Mouse (Mus musculus) adrenal gland, postnatal 36 days (tissue): ENCODE results near the gene Mfap2. TPM values are rescaled to one million over a fixed set of nuclear protein-coding genes. Genes with fewer than 3 reads are reported as not detected.

Source experiments
- DNase-seq, 2 experiments: peaks; one replicate each; pipeline ENCODE4 v3.0.0; 2021; ENCODE audit warnings: mixed read lengths in 1 of 2
- total RNA-seq, 2 experiments: library from RNA; stranded (reverse); gene quantifications; 2 replicates each; pipeline ENCODE4 v1.2.3; 2021

Mfap2 gene
- total RNA-seq, 2 experiments from 2014 or later, result 8.4 to 10.5 TPM

GRCm38 (mm10) chr4:141024992-141025391 is 14.8 kb downstream of the Mfap2 start:
- no peak for DNase-seq

DNA sequence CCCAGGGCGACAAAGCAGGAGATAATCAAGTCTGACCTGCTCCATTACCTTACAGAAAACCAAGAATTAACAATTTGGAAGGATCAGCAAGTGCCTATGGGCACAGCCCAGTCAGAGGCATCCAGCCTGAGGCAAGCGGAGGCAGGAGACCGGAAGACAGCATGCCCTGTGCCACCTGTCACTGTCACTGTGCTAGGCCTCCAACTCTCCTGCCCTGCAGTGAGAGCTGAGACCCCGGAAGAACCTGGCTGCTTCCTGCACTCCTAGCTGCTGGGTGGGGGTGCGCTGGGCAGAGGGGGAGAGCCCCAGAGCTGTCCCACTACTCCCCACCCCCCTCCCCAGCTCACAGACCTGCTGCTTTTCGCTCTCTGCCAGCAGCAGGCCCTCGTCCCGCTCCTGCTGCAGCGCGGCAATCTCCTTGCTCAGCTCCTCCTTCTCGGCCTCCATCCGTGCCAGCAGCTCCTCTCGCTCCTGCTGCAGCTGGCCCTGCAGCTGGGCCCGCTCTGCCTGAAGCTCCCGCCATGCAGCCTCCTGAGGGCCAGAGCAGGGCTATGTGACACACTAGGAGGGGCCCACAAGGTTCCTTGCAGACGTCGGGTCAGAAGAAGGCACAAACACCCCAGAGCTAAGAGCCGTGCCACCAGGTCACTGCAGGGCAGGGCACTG is 20.5 kb downstream of the Mfap2 start:
- no peak for DNase-seq

DNA sequence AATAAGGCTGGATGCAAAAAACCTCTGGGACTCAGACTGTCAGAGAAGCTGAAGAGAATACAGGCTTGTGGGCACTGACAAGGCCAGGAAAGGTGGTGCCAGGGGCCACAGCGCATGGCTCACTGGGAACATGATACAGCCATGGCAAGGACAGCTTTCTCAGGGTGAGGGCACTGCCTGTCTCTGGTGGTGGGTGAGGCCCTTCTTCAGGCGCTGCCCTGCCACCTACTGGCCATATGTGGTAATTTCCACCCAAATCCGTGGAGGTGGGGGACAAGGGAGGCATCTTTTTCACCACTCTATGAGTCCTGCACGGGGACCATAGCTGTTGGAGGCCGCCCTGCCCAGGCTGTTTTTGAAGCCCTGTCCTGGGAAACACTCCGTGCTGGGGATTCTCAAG is 21.5 kb downstream of the Mfap2 start:
- peak; percentile 86 to 87 for DNase-seq

DNA sequence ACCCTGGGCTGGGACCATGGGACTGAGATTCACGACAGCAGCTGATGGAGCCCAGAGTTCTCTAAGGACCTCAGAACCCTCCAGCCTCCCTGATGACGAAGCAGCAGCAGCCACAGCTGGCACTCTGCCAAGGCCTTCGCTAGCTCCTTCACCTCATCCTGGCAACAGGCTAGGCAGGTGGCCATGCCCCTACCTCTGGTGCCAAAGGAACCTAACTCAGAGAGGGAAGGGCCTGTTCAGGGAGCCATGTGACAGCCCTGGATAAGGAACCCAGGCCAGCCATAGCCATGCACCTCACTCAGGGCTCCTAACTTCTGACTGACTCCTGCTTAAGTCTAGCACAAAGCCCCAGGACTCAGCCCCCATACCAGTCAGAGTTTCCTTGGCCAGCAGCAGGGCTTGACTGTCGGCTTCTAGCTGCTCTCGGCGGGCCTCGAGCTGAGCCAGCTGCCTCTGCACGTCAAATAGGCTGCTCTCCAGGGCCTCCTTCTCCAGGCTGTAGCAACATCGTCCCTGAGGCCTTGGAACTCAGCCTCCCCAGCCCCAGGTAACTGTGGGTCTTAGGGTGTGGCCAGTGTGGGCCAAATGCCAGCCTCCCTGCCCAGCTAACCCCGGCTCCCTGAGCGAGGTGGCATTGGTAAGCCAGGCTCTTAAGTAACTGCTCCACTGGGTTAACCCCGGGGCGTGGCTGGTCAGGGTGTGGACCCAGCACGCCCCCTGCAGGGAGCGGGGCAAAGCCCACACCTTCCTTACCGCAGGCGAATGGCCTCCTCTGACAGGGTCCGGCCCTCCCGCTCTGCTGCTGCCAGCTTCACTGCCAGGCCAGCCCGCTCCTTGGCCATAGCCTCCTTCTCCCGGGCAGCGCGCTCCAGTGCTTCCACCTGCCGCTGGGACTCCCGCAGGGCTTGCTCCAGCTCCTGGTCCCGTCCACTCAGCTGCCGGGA is 23.7 kb downstream of the Mfap2 start:
- DNase-seq, result peak; percentile 63 to 64

- peak; percentile 51 to 56 for DNase-seq
These were observed 30.9 kb downstream of the Mfap2 start for GRCm38 (mm10) chr4:141041117-141041516.

- DNase-seq, result peak; percentile 45 to 68
These were observed 34.6 kb downstream of the Mfap2 start for GRCm38 (mm10) chr4:141044816-141045215.

- DNase-seq, result no peak
These were observed 38.7 kb downstream of the Mfap2 start for GRCm38 (mm10) chr4:141048810-141049475.

GRCm38 (mm10) chr4:141049476-141049835 is 39.2 kb downstream of the Mfap2 start:
- DNase-seq, result no peak

DNA sequence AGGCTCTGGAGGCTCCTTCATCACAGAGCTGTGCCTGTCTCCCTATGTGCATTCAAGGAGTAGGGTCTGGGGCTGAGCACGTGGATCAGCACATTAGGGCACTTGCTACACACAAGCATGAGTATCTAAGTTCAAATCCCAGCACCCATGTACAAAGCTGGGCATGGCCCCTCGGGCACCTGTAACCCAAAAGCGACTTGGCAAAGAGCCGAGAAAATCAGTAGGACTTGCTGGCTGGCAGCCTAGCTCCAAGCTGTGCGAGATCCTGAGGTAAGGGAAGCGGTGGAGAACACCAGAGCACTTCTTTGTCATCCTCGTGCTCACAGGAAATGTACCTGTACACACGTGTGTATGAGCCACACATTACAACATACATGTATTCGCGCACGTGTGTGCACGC is 42.2 kb downstream of the Mfap2 start:
- DNase-seq, result no peak

DNA sequence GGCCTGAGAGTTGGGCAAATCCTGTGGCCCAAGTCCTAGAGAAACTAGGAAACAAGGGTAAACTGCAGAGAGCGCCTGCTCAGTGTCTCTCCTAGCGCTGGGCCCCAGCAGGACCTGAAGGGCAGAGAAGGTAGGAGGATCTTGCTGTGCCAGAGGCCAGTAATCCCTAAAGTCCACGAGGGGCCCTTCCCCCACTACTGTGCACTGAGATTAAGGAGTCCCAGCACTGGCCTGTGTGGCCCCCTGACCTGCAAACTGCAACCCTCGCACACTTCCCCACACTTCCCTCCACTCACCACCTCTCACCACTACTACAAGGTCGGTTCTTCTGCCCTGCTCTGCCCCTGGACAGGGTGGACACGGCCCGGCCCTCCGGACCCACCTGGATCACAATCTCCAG is 42.9 kb downstream of the Mfap2 start:
- DNase-seq, result no peak

GRCm38 (mm10) chr4:141053568-141054161 is 43.4 kb downstream of the Mfap2 start:
- DNase-seq, result no peak

GRCm38 (mm10) chr4:141056970-141057369 is 46.8 kb downstream of the Mfap2 start:
- no peak for DNase-seq

DNA sequence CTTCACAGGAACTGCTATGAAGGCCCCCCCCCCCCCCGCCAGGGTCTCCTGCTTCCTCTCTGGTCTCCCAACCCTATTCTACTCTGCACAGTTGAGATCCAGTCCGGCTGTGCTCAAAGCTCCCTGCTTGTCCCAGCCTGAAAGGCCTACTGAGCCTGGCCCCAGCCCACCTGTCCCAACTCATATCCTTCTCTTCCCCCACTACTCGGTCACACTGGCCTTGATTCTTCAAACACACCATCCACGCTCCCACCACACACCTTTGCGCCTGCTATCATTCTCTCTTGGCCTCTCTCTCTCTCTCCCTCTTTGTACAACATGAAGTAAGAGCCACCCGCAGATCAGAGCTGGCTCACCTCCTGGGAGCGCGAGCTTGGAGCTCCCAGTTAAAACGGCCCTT is 48.6 kb downstream of the Mfap2 start:
- no peak for DNase-seq

GRCm38 (mm10) chr4:141059616-141060425 is 49.6 kb downstream of the Mfap2 start:
- no peak for DNase-seq

- DNase-seq, result peak; percentile 100
These were observed 50.4 kb downstream of the Mfap2 start, which contains the start of gene Crocc for GRCm38 (mm10) chr4:141060426-141061301. Gene Crocc, minus strand, starts transcription at chr4:141060550.

- no peak for DNase-seq
These were observed 54.0 kb downstream of the Mfap2 start for GRCm38 (mm10) chr4:141064104-141064659.

DNA sequence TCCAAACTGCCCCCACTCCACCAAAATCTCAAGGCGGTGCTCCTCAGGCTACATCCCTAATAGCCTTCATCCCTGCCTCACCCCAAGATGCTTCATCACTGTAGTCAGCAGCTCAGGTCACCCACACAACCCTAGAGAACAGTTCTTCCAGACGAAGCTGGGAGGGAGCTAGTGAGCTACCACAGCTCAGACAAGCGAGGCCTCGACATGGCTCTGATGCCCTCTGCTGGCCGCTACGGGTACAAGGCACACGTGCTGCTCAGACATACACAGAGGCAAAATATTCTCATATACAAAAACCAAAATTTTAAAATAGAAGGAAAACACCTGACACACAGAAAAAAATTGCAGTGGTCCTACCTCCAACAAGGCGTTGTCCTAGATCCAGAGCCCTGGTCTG is 54.9 kb downstream of the Mfap2 start:
- DNase-seq, result peak; percentile 84 to 88
